Mouse (Mus musculus): ENCODE data around the gene Zc3h18.

Gene Zc3h18

DNA sequence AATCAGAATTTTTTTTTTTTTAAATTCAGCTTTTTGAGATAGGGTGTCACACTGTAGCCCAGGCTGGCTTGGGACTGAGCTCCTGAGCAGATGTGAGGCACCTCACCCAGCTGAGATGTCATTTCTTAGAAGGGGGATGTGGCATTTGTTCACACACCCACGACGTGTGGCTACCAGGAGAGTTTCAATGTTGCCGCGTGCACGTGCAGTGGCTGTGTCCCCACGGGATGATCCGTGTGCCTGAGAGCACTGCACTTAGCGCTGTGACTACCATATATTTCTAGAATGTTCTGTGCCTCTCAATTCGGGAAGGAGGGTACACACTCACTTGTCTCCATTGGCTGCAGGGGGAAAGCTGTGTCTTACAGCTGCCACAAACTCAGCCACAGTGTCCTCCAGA, 59.7 kb downstream of the Zc3h18 start:
- DNase-seq (ENCODE audit: low read depth, low spot score) = no peak

DNA sequence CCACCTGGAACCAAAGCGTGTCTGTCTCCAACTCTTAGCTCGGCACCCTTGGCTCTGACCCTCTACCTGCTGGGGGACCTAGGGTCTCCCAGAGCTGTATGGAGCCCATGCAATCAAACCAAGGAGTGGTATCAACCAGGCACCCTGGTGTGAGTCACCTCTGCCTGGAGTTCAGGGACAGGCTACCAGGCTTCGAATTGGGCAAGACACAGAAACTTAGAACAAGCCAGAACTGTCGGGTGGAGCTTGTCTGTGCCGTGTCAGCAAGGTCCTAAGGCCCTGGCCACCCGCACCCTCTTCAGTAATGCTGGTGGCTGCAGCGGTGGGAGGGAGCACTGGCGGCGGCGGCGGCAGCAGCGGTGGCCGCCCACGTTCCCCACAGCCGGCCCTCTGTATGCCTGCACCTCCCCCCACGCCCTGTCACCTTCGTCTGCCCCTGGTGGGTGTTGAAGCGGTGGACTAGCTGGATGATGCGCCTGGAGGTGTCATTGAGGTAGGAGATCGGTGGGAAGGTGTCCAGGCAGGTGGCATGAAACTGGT, 60.2 kb downstream of the Zc3h18 start:
- DNase-seq (ENCODE audit: low read depth, low spot score) = no peak

DNA sequence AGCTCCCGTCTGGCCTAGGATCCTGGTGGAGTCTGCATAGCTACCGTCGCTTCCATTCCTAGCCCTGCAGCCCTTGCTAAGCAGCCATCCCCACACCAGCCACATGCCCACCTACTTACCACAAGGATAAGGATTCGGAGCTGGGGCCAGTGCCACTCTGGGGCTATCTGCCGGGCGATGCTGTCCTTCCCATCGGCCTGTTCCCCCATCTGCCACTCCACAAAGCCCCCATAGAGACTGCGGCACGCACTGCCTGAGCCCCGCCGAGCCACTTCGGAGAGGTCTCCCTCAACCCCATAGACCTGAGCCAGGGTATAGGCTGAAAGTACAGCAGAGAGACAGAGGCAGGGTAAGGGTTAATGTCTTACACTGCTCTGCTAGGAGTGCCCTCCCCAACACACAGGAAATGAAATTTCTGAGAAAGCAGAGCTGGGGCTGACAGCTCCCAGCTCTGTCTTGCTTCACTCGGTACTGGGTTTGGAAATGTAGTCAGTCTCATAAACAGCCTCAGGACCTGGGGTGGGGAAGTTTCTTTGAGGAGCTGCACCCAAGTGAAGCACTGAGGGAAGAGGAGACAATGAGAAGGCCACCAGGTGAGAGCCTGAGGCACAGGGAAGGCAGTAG, 61.4 kb downstream of the Zc3h18 start:
- DNase-seq (ENCODE audit: low read depth, low spot score) = no peak

DNA sequence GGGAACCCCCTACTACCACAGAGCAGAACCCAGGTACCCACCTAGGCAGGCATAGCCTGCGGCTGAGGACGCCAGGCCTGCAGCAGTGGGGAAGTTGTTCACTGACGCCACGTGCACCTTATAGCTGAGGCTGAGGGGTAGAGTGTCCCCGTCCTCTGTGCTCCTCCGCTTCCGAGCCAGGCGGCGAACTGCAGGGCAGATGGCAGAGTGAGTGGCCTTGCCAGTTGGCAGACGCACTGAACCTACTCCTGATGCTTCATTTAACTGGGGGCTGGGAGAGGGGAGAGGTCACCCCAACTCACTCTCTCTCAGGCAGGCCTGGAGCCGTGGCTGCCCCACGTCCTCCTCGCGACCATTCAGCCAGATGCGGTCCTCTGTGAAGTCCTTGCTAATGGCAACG, 62.9 kb downstream of the Zc3h18 start:
- peak; percentile 87 for DNase-seq (ENCODE audit: low read depth, low spot score)

DNA sequence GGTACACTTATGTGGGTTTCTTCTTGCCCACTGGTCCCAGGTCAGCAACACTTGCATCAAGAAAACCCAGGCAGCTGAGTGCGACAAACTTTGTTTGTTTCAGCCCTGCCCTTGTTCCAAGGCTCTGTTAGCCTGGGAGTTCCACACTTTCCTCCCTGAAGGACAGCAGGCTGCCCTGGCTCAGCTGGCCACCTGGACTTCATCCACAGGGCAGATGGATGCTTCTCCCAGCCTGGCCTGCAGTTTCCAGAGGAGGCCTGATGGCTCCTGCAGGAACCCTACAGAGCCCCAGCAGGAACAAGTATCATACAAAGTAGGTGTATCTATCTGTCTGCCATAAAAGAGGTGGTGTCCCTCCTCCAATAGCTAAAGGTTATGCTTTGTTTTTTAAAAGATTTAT, 64.9 kb downstream of the Zc3h18 start:
- DNase-seq (ENCODE audit: low read depth, low spot score) = peak; percentile 24

DNA sequence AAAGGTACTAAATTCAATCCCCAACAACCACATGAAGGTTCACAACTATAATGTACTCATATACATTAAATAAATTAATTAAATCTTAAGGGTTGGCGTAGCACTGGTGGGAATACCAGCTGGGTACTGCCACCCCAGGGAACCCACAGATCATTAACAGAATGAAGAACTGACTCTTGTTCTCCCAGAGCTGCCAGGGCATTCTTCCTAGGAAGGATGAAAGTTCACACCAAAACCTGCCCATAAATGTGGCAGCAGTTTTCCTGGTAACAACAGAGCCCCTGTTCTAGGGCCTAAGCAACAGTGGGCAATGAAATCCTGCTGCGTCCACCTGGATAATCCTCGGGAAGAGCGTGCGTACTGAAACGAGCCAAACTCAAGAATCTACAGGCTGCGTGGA, 65.9 kb downstream of the Zc3h18 start:
- DNase-seq (ENCODE audit: low read depth, low spot score) = no peak

DNA sequence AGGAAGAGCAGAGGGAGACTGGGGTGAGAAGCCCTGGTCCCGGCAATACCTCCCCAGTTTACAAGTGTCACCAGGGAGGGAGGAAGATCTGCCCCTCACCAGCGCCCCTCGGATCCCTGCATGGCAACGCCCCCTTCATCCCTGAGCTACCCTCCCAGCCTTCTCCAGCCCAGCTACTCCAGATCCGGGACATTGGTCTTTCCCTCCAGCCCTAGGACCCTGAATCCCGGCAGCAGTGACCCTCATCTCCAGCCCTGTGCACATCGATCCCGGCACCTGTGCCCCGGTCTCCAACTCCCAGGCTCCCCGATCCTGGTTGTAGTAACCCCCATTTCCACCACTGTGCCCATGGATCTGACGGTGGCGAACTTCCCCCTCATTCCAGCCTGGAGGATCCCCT, 66.4 kb downstream of the Zc3h18 start:
- no peak for DNase-seq (ENCODE audit: low read depth, low spot score)

DNA sequence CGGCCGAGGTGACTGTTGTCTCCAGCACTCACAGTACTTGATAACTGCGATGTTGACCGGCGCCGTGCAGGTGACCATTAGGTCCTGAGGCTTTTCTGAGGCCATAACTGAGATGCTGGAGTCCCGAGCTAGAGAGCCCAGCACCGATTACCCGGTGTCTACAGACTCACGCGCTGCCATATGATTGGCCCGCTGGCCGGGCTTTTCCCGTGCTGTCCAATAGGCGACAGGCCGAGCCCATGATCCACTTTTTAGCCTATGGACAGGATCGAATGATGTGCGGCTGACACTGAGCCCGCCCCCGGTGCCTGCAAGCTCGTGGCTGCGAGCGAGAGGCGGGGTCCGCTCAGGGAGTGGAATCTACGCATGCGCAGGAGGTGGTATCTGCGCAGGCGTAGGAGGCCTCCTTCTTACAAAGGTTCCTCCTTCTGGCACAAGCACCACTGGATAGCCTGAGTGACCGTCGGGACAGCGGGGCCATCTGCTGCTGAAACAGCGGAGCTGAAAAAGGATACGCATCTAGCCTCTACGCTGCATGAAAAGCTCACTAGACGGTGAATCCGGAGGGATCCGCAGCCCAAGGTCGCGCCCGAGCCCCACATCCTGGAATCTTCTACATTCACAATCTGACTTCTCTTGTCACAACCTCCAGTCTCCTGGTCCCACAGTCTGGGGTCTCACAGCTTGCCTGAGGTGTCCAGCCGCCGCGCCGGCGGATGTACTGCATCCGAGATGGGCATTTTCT, 67.0 kb downstream of the Zc3h18 start, which contains the start of gene Mvd:
TSS of gene Mvd (minus strand) at position 161 of the 745 bp plus-strand sequence.
- DNase-seq (ENCODE audit: low read depth, low spot score) = peak; percentile 100

DNA sequence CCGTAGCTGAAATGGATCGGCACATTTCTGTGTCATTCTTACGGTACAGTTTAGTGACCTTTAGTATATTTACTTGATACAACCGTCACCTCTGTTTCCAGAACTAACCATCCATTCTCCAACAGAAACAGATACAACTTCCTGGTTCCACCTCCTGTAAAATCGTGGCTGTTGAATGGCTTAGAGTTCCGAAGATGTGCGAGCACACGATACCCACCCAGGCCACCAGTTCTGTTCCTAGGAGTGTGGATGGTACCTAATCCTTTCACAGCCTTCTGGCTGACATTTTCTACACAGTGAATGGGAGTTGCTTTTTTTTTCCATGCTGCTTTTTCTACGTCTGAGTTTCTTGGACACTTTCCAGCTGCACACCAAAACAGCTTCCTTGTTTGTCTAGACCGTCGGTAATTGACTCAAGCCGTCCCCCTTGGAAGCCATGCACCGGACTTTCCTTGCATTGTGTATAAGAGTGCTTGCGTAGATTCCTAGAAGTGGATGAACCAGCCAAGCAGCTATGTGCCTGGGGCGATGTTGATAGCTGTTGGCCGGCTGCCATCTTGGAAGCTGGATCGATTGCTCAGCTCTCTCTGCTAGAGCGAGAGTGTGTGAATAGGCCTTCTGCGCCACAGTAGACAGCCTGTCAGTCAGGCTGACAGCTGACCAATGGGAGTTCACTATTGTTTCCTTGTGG, 67.8 kb downstream of the Zc3h18 start:
- peak; percentile 93 for DNase-seq (ENCODE audit: low read depth, low spot score)

DNA sequence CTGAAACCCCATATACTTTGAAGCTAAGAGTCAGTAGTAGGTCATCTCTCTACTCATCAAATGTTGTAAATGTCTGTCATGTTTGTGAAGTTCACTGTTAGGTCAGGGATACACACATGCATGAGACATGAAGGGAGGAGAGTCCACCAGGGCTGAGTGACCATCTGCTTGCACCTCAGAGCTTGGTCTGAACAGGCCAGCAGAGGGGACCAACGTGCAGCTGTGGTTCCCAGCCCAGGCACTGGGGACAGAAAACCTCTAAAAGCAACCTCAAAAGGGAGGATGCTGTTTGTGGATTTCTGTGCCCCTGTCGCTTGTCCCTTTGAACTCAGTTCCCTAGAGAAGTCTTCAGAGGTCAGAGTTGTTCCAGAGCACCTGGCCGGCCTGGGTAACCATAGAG, 68.8 kb downstream of the Zc3h18 start:
- DNase-seq (ENCODE audit: low read depth, low spot score) = no peak

DNA sequence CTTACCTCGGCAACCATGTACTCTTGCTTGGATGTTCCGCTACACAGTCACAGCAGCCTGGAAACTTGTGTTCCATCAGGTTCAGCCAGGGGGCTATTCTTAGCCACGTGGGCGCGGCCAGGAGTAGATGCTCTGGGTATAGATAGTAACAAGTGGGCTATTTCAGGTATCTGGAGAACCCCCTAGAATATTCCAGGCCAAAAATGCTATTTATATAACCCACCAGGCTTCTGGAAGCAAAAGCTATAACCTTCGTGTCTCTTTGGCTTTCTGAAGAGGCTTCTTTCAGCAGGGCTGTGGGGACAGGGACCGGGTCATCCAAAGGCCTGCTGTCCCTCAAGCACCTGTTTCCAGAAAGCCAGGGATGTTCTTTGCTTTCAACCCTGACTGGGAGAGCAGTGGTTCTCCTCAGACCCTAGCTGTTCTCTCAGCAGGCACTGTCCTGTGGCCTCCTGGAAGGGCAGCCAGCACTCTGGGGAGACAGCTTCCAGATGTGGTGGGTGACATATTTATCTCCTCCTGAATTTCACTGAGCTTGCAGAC, 74.8 kb downstream of the Zc3h18 start:
- DNase-seq (ENCODE audit: low read depth, low spot score) = peak; percentile 57

DNA sequence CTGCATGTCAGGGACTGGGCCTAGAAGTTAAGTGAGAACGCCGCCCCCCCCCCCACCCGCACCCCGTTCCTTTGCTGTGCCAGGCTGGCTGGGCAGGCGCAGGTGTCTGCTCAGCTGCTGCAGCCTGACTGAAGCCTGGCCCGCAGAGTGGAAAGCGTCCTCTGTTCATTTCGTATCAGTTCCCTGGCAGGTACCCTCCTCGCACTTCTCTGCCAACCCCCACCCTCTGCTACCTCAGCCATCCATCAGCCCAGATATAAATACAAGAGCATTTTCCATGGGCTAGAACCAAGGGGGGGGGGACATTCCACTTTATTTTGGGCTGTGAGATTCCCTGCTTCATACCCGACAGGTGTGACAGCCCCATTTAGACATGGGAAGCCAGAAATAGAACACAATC, 75.7 kb downstream of the Zc3h18 start:
- peak; percentile 16 for DNase-seq (ENCODE audit: low read depth, low spot score)

DNA sequence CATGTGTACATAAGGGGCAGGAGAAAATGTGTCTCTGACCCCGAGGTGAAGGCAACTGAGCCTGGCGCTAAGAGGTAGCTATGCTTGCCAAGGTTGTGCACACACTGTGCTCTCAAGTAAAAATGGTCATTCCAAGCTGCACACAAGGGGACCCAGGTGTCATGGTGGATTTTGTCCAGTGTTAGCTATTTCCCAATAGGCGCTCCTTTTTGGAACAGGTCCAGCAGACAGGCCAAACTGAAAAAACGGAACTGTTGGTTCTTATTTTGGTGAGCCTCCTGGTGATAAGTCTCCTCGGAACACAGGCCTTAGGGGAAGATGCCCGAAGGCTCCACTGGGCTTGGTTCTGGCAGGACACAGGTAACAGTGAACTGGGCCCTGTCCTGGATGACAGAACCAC, 78.0 kb downstream of the Zc3h18 start:
- DNase-seq (ENCODE audit: low read depth, low spot score) = no peak

DNA sequence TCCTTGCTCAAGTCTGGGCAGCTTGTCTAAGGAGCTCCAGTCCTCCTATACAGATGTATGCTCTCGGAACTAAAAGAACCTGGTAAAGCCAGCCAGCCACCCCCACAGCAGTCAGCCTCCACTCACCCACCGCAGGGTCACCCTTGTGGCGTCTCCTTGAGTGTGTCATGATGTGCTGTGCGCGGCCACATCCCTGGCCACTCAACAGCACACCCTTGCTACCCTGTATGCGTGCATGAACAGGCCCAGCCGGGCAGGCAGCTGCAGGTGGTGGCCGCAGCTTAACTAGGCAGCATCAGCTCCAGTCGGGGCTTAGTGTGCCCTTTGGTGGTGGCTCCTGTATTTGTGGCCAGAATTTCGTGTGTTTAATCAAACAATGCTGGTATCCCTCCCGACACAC, 80.8 kb downstream of the Zc3h18 start:
- DNase-seq (ENCODE audit: low read depth, low spot score) = no peak

DNA sequence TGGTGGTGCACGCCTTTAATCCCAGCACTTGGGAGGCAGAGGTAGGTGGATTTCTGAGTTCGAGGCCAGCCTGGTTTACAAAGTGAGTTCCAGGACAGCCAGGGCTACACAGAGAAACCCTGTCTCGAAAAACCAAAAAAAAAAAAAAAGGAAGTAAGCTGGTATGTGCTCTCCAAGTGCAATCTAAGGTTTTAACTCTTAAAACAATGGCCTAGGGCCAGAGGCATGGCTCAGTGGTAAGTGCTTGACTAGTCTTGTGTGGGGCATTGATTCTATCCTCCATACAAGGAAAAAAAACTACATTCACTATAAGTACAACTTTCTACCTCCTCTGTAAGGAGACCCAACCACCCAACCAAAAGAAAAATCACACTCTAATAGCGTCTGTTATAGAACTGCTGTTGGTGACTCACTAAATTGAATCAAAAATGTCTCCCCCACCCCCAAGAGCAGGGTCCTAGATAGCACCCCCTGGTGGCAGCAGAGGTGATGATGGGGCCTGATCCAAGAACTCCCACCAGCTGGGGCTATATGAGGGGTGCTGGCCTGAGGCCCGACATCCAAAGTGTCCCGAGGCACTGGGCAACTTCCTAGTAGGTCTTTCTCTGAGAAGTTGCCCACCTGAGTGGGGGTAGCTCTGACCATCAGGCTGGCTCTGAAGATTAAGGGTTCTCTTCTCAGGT, 83.0 kb downstream of the Zc3h18 start:
- DNase-seq (ENCODE audit: low read depth, low spot score) = peak; percentile 35

DNA sequence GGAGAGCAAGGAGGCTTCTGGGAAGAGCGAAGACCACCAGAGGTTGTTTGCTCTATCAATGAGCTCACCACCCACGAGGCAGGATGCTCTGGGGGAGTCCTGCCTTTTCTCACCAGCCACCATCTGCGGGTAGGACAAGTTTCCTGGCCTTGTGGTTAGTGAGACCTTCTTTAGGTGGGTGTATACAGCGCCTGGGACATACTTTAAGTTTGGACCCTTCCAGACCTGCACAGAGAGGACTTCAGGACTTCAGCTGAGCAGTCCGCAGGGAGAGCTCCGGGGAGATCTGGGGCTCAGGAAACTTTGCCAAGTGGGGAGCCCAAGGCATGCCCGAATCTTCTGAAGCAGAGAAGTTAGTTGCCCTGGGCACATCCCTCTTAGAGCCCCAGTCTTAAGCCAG, 83.6 kb downstream of the Zc3h18 start:
- no peak for DNase-seq (ENCODE audit: low read depth, low spot score)

DNA sequence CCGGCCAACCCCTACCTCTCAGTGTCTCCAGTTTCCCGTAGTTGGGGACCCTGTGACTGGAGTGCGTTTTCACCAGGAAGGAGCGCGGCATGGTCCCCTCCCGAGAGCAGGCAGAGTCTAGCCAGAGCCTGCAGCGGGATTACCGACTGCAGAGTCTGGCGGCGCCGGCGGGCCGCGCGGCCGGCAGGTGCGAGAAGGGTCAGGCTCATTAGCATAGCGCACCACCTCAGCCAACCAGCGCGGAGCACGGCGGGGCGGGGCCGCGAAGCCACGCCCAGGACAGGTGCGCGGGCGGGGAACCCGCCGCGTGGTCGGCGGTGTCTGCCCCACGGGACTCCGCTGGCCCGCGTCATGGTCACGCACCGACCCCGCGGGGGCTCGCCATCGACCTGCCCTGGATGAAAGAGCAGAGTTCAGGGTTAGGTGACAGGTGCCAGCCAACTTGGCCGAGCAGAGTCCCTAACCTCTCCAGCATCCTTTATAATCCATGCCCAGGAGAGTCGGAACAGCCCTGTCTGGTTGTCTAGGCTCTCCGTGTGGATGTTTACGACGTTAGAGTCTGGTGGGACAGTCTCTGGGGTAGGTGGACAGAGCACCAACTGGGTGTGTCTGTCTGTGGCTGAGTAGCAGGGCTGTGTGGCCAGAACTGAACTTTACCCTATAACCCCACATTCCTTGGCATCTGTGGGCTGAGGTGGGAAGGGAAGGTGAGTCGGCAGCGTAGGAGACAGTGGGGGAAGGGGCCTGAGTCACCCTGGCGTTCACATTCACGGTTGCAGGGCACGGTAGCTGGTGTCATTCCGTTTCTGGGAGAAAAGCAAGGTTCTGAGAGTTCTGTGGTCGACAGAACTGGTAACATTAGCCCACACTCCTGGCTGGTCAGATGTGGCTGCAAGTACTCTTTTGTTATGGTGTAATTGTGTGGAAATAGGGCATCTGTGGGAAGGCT, 84.4 kb downstream of the Zc3h18 start, which contains the start of gene Snai3:
TSS of gene Snai3 (minus strand) at position 210 of the 949 bp plus-strand sequence.
- DNase-seq (ENCODE audit: low read depth, low spot score) = peak; percentile 66

DNA sequence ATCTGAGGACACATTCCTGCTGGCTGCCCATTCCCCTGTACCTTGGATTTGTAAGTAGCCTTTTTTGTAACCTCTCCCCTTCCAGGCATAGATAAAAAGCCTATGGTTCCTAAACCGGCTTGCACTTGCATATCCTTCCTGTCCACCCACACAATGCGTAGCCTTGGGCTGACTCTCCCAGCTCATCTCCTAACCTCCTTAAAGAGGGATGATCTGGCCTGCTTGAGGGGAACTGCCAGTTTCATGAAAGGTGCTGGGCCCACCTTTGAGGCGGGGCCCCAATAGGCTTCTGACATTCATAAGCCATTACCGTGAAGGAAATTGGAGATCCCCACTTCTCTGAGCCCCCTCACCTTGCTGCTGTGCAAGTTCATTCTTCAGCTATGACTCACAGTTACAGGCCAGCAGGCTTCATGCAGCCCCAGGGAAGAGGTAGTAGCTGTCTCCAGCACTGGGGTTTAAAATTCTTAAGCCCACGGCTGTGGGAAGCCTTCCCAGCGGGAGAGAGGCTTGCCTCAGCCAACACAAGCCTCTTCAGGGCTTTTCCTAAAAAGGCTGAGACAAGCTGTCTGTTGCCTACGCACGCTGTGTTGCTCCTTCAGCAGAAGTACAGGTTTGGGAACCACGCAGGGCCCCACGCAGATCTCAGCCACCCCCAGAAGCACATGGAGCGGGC, 85.2 kb downstream of the Zc3h18 start:
- peak; percentile 94 for DNase-seq (ENCODE audit: low read depth, low spot score)

DNA sequence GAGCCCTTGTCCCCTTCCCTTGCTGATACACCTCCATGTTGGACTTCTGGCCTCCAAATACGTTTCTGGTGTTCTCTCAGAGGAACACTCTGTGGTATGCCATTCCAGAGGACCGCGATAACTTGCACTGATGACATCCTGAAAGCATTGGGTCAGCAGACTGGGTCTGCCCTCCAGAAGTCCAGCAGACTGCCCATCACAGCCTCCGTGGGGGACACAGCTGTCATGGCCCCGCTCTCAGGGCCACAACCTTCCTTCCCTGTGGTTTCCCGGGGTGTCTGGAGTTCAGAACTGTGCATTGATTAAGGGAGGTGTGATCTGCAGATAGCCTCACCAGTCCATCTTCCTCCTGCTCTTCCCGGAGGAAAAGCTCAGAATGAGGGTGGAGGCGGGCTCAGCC, 86.1 kb downstream of the Zc3h18 start:
- DNase-seq (ENCODE audit: low read depth, low spot score) = no peak

All from brain, adult 2 months (tissue).